Mouse (Mus musculus) layer of hippocampus, adult 11-12 months (tissue): Measurements from ENCODE around the gene Psg17.
A peak's percentile ranks its signal among the peaks of the same experiment; 100 is the strongest.
"Not testable (repeated sequence)": the region's sequence is repeated elsewhere in the genome, so short reads cannot be mapped to it uniquely, and the experiment has no call there.

ENCODE experiments used
- DNase-seq: peaks from one replicate; pipeline ENCODE4 v3.0.0; 2022; ENCODE audit warnings: low spot score

Psg17 gene

DNA sequence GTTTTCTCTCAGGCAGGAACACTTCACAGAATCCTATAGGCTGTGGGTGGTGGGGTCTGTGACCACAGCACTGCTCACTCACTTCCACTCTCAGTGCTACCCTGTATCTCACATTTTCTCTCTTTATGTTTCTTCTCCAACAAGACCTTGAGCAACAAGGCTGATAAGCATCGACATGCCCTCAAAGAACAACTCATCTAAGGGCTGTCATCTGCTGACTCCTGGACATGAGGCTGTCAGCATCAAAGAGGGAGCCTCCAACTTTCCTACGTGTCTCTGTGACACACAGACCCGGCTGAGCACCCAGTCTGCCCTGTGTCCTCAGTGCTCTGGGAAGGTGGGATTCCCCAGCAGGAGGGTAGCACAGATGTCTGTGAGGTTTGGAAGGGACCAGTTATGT, at the start of gene Psg17:
Gene Psg17 (minus strand): TSS at position 101 of the 400 bp plus-strand sequence.
- DNase-seq = no peak

DNA sequence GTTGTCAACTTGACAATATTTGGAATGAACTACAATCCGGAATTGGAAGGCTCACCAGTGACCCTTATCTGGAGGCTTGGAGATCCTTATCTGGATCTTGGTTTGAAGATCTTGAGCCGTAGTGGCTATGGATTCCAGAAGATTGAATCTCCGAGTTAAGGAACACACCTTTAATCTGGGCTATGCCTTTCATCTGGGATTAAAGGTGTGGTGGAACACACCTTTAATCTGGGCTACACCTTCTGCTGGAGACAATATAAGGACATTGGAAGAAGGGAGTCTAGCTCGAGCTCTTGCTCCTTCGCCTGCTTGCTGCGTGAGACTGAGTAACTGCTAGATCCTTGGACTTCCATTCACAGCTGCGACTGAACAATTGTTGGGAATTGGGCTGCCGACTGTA, 49.6 kb upstream of the Psg17 start, which contains the start of gene Pglyrp1:
Gene Pglyrp1 (plus strand): TSS at position 301 of the 400 bp plus-strand sequence.
- DNase-seq = not testable (repeated sequence)

- no peak for DNase-seq
Observed at GRCm38 (mm10) chr7:18868491-18868890, 47.1 kb upstream of the Psg17 start.

DNA sequence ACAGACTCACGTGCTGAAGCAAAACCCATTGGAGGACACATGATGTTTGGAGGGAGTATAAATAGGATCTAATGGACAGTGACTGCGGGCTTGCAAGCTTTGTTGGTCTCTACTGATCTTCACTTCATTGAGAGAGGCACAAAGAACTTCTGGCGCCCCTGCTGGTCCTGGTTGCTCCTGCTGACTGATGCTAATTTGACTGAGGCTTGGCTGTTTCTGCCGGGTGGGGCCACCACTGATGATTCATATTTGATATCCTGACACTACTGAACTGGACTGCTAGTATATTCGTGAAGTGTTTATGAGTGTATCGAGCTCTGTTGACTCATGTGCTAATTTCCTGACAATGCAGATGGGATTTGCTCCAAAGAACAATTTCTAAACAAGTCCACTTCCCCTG, 41.4 kb upstream of the Psg17 start:
- no peak for DNase-seq

- no peak for DNase-seq
Observed at GRCm38 (mm10) chr7:18858310-18858916, 37.0 kb upstream of the Psg17 start.

DNA sequence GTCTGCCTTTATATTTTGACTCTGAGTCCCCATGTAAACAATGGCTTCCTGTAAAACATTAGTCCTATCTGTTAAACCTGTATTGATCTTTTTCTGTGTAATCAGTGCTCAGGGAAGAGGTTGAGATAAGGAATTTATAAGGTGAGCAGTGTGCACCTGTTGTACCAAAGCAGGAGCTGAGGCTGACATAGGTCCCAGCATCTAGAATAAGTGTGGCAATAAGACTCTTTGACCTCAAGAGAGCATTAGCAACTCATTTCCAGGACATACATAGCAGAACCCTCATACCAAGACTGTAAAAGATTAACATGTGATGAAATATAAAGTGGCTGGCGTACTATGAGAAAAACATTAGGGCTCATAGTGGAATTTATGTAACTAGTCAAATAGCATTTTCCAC, 27.0 kb upstream of the Psg17 start:
- DNase-seq = no peak

- DNase-seq = no peak
Observed at GRCm38 (mm10) chr7:18844811-18845210, 23.4 kb upstream of the Psg17 start.

DNA sequence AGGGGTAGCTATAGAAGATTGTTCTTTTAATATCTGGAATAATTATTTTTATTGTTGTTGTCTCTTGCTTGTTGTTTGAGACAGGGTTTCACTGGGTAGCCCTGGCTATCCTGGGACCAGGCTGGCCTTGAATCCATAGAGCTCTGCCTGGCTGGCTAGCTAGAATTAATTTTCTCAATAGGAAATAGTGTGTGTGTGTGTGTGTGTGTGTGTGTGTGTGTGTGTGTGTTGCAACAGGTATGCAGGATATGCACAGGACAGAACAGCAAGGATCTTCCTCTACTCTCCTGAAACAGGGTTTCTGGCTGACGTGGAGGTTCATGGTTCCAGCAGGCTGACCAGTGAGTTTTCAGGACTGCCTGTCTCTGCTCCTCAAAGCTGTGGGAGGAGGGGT, 19.8 kb upstream of the Psg17 start:
- DNase-seq = no peak

DNA sequence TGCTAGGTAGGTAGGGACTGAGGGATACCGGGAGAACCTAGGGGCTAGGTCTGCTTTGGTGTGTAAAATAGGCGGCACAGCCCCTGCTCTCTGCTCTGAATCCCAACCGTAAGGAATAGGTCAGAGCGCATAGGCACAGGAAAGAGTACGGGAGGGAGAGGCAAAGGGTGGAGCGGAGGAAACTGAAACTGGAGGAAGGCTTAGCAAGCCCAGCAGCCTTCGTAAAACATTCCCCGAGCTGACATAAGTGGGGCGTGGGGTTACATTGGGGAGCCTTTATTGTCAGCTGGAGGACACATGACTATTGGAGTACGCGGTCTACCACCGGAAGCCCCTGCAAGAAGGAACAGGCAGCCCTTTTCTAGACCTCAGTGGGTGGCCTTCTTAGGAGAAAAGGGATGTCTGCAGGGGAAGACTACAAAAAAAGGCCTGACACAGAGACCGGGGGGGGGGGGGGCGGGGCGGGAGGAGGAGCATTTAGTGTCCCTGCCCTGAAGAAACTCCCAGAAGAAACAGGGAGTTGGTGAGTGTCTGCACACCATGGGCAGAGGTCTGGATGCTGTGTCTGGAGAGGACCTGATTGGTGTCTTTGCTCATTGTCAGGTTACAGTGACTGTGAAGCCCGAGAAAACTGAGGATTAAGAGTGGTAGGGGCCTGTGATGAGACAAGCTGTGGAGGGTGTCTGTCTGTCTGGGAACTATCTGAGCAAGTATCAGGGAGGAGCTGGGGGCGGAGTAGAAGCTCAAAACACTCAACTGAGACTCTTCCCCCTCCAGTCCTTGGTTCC, 19.2 kb upstream of the Psg17 start:
- DNase-seq = peak; percentile 11

DNA sequence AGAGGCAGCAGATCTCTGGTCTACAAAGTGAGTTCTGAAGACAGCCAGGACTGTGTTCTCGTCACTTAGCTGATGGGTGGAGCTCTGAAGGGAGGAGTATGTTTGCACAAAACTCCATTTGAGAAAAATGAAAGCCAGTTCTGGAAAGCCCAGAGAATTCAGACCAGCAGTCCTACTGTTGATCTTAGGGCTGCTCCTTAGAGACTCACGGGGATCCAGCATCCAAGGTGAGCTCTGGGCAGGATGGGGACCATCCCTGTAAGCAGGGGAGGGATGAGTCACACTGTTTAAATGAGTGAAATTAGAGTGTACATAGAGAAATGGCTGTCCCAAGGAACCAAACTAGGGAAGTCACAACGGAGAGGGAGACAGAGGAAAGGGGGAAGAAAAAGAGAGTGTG, 18.5 kb upstream of the Psg17 start, which contains the start of gene Mill2:
Gene Mill2 (plus strand): TSS at position 102 of the 400 bp plus-strand sequence.
- DNase-seq = no peak

DNA sequence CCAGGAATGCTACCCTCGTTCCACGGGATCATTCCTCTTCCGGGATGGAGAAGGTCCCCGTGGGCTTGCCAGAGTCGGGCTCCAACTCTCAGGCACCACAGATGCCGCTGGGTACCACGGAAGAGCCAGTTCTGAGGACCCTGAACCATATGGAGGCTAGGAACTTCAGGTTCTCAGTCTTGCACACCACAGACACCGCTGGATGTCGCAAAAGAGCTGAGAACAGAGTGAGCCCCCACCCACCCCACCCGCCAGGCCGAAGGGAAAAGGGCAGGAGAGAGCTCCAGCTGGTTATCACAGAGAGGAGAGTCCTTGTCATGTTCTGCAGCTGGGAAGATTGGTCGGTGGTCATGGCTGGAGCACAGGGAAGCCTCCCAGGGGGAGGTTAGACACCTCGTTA, 10.9 kb upstream of the Psg17 start:
- DNase-seq = no peak

DNA sequence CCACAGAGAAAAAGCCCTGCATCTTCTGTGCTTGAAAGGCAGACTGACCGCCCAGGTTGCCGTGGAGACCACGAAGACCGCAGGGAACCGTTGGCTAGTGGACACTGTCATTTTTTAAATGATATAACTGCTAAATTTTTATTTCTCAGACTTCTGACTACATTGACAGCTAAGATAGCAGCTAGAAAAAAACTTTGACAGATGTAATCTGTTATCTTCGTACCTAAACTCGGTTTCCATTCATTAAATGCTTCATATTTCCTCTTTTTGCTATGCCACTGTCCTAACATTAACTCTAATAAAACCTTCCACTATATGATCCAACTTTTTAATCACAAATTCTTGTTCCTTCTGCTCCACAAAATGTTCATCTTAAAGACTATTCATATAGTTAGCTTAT, 8.1 kb upstream of the Psg17 start:
- no peak for DNase-seq

DNA sequence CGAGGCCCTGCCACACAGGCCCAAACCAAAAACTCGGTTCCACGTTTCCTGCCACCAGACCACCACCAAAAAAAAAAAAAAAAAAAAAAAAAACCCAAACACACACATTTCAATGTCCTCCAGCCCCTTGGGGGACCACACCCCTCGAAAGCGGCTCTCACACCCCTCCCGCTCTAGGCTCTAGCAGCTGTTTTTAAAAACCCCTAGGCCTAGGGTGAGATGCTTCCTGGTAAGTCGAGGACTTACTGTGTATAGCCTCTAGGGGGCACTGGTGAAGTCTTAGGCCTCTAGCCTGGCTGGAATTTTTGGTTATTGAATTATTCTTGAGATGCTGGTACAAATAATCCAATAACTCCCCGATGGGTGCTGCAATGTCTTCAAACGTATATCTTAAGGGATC, 7.2 kb upstream of the Psg17 start:
- no peak for DNase-seq

- no peak for DNase-seq
Observed at GRCm38 (mm10) chr7:18827792-18828546, 6.6 kb upstream of the Psg17 start.

- DNase-seq = no peak
Observed at GRCm38 (mm10) chr7:18818301-18818700, 3.1 kb downstream of the Psg17 start.

- DNase-seq = no peak
Observed at GRCm38 (mm10) chr7:18803526-18803925, 17.9 kb downstream of the Psg17 start.

GRCm38 (mm10) chr7:18799129-18799528, 22.3 kb downstream of the Psg17 start:
- DNase-seq = no peak

DNA sequence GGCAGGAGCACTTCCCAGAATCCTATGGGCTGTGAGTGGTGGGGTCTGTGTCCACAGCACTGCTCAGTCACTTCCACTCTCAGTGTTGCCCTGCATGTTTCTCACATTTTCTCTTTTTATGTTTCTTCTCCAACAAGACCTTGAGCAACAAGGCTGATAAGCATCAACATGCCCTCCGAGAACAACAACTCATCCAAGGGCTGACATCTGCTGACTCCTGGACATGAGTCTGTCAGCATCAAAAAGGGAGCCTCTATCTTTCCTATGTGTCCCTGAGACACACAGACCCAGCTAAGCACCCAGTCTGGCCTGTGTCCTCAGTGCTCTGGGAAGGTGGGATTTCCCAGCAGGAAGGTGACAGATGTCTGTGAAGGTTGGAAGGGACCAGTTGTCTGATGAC, 23.0 kb downstream of the Psg17 start, which contains the start of gene Psg19:
Gene Psg19 (minus strand): TSS at position 101 of the 400 bp plus-strand sequence.
- DNase-seq = no peak

DNA sequence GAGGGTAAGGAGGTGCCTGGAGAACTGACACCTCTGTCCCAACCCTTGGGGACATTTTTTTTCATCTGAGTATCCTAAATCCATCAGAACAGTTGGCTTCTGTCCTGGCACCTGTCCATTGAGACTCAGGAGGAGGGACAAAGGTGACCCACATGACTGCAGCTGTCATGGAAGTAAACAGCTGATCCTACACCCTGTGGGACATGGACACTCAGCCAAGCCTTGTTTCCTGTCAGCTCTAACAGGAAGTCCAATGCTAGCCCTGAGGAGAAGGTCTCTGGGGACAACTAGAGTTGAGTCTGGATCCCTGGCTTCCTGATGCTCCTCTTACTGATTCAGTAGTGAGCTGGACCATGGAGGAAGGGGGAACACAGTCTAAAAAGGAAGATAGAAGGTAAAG, 30.7 kb downstream of the Psg17 start:
- DNase-seq = not testable (repeated sequence)

DNA sequence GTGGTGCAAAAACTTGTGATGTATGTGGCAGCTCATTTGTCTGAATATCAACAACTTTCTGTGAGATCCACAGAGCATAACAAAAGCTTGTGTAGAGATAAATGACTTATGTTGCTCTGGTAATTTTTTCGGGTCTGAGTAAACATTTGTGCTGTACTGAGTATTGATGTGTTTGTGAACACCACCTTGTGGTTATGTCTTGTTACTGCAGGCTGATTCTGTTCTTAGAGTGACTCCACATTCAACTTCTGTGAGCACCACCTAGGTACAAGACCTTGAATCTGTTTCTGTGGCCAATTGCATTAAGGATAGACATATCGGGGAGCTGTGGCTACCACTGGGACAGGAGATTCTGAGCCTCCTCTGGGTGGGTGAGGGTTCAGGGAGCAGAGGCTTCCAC, 40.1 kb downstream of the Psg17 start:
- not testable (repeated sequence) for DNase-seq

DNA sequence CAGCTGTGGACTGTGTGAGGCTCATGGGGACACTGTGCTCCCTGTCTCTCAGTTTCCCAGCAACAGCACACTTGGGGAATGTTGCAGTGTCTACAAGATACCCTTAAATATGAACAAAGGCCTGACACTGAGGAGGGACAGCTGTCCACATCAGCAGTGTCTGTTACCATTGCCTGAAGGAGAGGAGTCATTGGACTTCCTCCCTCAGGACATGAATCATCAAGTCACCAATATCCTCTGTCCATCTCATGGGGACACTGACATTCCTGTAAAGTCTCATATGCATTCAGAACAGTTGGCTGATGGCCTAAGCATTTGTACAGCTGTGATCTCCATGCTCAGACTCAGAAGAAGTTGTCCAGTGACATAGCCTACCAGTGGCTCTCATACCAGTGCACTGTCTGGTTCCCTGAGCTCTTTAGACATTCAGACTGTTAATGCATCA, 42.0 kb downstream of the Psg17 start:
- DNase-seq = no peak
